Mouse (Mus musculus) small intestine, adult 2 months (tissue): ENCODE measurements around the gene Bdh1.

Experiments used
- CTCF ChIP-seq: fragments of 200-500 bp; IDR thresholded peaks from 2 replicates; pipeline ENCODE4 v1.5.1; 2012; ENCODE audit warnings: low read depth, mild to moderate bottlenecking, control low read depth, inconsistent platforms, low read length, moderate library complexity, mixed read lengths; ENCODE audit not compliant: insufficient replicate concordance, insufficient read length; ENCODE audit errors: extremely low read depth
- POLR2A ChIP-seq: fragments of 200-500 bp; IDR thresholded peaks from 2 replicates; pipeline ENCODE4 v1.6.1; 2012; ENCODE audit warnings: low read depth, mild to moderate bottlenecking, control low read depth, inconsistent platforms, low read length, moderate library complexity

DNA sequence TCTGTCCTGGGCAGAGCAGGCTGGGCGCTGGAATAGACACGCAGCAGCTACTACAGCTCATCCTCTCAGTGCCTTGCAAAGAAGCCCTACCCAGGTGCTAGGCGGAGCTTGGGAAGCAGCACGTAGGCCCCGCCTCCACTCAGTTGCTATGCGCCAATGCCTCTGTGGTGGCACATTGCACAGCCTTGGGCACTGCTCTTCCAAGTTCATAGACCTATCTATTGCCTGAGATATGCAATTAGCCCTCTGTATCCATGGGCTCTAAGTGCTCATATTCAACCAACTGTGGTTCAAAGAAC lies 85.3 kb downstream of the Bdh1 start:
- TF ChIP-seq CTCF (no peak), POLR2A (no peak)
